Mouse (Mus musculus): Measurements from ENCODE around the gene Fig4. TPM values are rescaled to one million over a fixed set of nuclear protein-coding genes. Genes with fewer than 3 reads are reported as not detected.

Gene Fig4
- polyA plus RNA-seq, 1 experiment from 2014 or later = 10.1 TPM

DNA sequence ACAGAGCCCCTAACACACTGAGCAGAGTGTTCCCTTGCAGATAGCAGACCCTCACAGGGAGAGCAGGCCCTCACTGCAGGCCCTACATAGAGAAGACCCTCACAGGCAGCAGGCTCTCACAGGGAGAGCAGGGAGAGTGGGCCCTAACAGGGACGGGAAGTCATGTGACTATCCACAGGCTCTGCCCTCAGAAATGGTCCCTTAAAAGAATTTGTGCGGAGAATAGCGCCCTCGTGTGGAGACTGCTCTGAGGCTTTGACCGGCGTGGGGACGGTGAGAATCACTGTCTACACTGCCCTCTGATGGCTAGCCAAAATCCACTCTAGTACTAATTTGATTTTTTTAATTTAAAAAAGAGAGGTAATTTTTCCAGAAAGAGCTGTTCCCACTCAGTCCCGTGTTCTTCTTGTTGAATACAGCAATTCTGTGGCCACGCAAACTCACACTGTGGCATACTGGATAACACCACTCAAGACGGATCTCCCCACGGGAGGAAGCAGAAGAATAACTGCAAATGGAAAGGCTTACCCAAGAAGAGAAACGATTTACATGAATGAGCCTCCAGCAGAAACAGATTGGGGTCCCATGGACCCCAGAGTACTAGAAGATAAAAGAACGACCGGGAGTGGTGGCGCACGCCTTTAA, 14.2 kb downstream of the Fig4 start:
- ATAC-seq (ENCODE audit: low FRiP score, low TSS enrichment) (peak; percentile 85), DNase-seq (ENCODE audit: low spot score) (peak; percentile 83)
- Histone ChIP-seq H3K4me2 (replicated peaks; ENCODE audit: low read depth) (no peak overlapping the region), H3K27ac (replicated peaks) (no peak overlapping the region), H3K4me3 (ENCODE audit: low read depth, low read length) (no peak overlapping the region), H3K27me3 (ENCODE audit: control insufficient read depth, insufficient read depth, low read length) (no peaks in the 10 kb centered on the region), H3K36me3 (ENCODE audit: control insufficient read depth, insufficient read depth, low read length) (no peaks in the 10 kb centered on the region; the same call in 1 of the 2 replicates), H3K9me3 (ENCODE audit: control insufficient read depth, low read length) (no peaks in the 10 kb centered on the region), H3K9ac (ENCODE audit: low read length) (no peak overlapping the region), H3K4me1 (replicated peaks; ENCODE audit: control insufficient read depth, insufficient read depth) (no peaks in the 10 kb centered on the region)
- TF ChIP-seq EP300 (optimal IDR thresholded peaks at IDR 0.05) (no peak), CTCF (IDR thresholded peaks at IDR 0.05; ENCODE audit: low read depth) (peak; percentile 95)
- 37% methylated on average over 16 of the region's 16 CpGs for WGBS

DNA sequence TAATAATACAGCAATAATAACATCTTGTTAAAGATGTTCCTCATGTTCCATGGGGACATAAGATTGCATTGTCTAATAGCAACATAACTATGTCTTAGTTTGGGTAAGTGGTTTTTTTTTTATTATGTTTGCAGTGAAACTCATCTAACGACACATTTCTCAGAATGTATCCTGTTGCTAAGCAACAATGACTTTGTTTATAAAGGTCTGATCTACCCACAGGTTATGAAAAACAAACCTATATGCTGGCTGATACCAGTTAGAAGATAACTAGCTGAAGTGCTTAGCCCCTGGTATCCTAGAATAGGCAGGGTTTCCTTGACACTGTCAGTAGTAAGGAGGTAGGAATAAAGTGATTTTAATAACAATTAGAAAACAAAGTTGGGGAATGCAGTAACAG, 15.0 kb downstream of the Fig4 start:
- WGBS = 40% methylated on average over 1 of the region's 1 CpGs
- no peaks in the 10 kb centered on the region for H3K4me1 ChIP-seq (replicated peaks; ENCODE audit: control insufficient read depth, insufficient read depth)
- DNase-seq (ENCODE audit: low spot score) (no peak), ATAC-seq (ENCODE audit: low FRiP score, low TSS enrichment) (no peak)
- no peak overlapping the region for H3K4me2 ChIP-seq (replicated peaks; ENCODE audit: low read depth)
- H3K36me3 ChIP-seq (ENCODE audit: control insufficient read depth, insufficient read depth, low read length) = no peaks in the 10 kb centered on the region; the same call in 1 of the 2 replicates
- no peak overlapping the region for H3K27ac ChIP-seq (replicated peaks)
- TF ChIP-seq EP300 (optimal IDR thresholded peaks at IDR 0.05) (no peak), CTCF (IDR thresholded peaks at IDR 0.05; ENCODE audit: low read depth) (no peak)
- H3K9me3 ChIP-seq (ENCODE audit: control insufficient read depth, low read length) = no peaks in the 10 kb centered on the region
- H3K27me3 ChIP-seq (ENCODE audit: control insufficient read depth, insufficient read depth, low read length) = no peaks in the 10 kb centered on the region
- H3K4me3 ChIP-seq (ENCODE audit: low read depth, low read length) = no peak overlapping the region
- H3K9ac ChIP-seq (ENCODE audit: low read length) = no peak overlapping the region

- Histone ChIP-seq H3K4me1 (replicated peaks; ENCODE audit: control insufficient read depth, insufficient read depth) (no peaks in the 10 kb centered on the region), H3K9me3 (ENCODE audit: control insufficient read depth, low read length) (no peaks in the 10 kb centered on the region), H3K4me3 (ENCODE audit: low read depth, low read length) (no peak overlapping the region), H3K4me2 (replicated peaks; ENCODE audit: low read depth) (no peak overlapping the region), H3K27me3 (ENCODE audit: control insufficient read depth, insufficient read depth, low read length) (no peaks in the 10 kb centered on the region), H3K9ac (ENCODE audit: low read length) (no peak overlapping the region), H3K36me3 (ENCODE audit: control insufficient read depth, insufficient read depth, low read length) (no peaks in the 10 kb centered on the region; the same call in 1 of the 2 replicates), H3K27ac (replicated peaks) (no peak overlapping the region)
- DNase-seq (ENCODE audit: low spot score) = no peak
- ATAC-seq (ENCODE audit: low FRiP score, low TSS enrichment) = no peak
- TF ChIP-seq CTCF (IDR thresholded peaks at IDR 0.05; ENCODE audit: low read depth) = no peak
- TF ChIP-seq EP300 (optimal IDR thresholded peaks at IDR 0.05) = no peak
- 62% methylated on average over 3 of the region's 3 CpGs for WGBS
Observed at GRCm38 (mm10) chr10:41287618-41288017, 15.4 kb downstream of the Fig4 start.

DNA sequence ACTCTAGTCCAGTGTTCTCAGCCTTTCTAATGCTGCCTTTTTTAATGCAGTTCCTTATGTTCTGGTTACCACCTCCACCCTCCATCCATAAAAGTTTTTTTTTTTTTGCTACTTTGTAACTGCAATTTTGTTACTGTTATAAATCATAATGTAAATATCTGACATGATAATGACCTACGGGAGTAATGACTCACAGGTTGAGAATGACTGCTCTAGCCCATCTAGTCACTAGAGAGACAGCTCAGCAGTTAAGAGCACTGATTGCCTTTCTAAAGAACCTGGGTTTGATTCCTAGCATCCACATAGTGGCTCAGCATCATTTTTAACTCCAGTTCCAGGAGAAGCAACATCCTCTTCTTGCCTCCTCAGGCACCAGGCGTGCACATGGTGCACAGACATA, 21.0 kb downstream of the Fig4 start:
- no peaks in the 10 kb centered on the region for H3K4me1 ChIP-seq (replicated peaks; ENCODE audit: control insufficient read depth, insufficient read depth)
- no peak overlapping the region for H3K4me2 ChIP-seq (replicated peaks; ENCODE audit: low read depth)
- H3K9me3 ChIP-seq (ENCODE audit: control insufficient read depth, low read length) = no peaks in the 10 kb centered on the region
- no peaks in the 10 kb centered on the region; the same call in 1 of the 2 replicates for H3K36me3 ChIP-seq (ENCODE audit: control insufficient read depth, insufficient read depth, low read length)
- ATAC-seq (ENCODE audit: low FRiP score, low TSS enrichment) = no peak
- H3K4me3 ChIP-seq (ENCODE audit: low read depth, low read length) = no peak overlapping the region
- no peak for DNase-seq (ENCODE audit: low spot score)
- WGBS = 60% methylated on average over 2 of the region's 2 CpGs
- H3K27ac ChIP-seq (replicated peaks) = no peak overlapping the region
- no peaks in the 10 kb centered on the region for H3K27me3 ChIP-seq (ENCODE audit: control insufficient read depth, insufficient read depth, low read length)
- H3K9ac ChIP-seq (ENCODE audit: low read length) = no peak overlapping the region
- no peak for TF ChIP-seq EP300 (optimal IDR thresholded peaks at IDR 0.05)
- TF ChIP-seq CTCF (IDR thresholded peaks at IDR 0.05; ENCODE audit: low read depth) = no peak

- TF ChIP-seq CTCF (IDR thresholded peaks at IDR 0.05; ENCODE audit: low read depth) = no peak
- TF ChIP-seq EP300 (optimal IDR thresholded peaks at IDR 0.05) = no peak
- Histone ChIP-seq H3K27ac (replicated peaks) (no peak overlapping the region), H3K9me3 (ENCODE audit: control insufficient read depth, low read length) (no peaks in the 10 kb centered on the region), H3K36me3 (ENCODE audit: control insufficient read depth, insufficient read depth, low read length) (no peaks in the 10 kb centered on the region; the same call in 1 of the 2 replicates), H3K9ac (ENCODE audit: low read length) (no peak overlapping the region), H3K4me2 (replicated peaks; ENCODE audit: low read depth) (no peak overlapping the region), H3K27me3 (ENCODE audit: control insufficient read depth, insufficient read depth, low read length) (no peaks in the 10 kb centered on the region), H3K4me3 (ENCODE audit: low read depth, low read length) (no peak overlapping the region), H3K4me1 (replicated peaks; ENCODE audit: control insufficient read depth, insufficient read depth) (no peaks in the 10 kb centered on the region)
- 67% methylated on average over 2 of the region's 2 CpGs for WGBS
- no peak for ATAC-seq (ENCODE audit: low FRiP score, low TSS enrichment)
- no peak for DNase-seq (ENCODE audit: low spot score)
Observed at GRCm38 (mm10) chr10:41280796-41281195, 22.3 kb downstream of the Fig4 start.

DNA sequence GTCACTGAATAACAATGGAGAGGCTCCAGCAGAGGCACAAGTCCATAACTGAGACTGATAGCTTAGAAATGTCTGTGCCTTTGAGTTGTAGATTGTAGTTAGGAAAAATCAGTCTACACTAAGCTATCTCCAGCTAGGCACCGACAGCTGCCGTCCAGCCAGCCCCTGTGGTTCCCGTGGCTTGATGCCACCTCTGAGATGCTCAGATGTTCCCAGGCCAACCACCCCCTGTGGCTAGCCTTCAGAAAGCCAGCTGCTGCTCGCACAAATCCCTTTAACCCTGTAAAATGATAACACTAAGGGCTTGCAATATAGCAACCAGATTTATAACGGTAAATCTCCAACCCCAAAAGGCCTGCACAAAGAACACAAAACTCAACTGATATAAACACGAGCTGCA, 22.9 kb downstream of the Fig4 start:
- WGBS = 58% methylated on average over 6 of the region's 6 CpGs
- no peaks in the 10 kb centered on the region for H3K9me3 ChIP-seq (ENCODE audit: control insufficient read depth, low read length)
- H3K27ac ChIP-seq (replicated peaks) = no peak overlapping the region
- H3K36me3 ChIP-seq (ENCODE audit: control insufficient read depth, insufficient read depth, low read length) = peaks cover under 1% of the 10 kb centered on the region; the same call in 1 of the 2 replicates
- H3K9ac ChIP-seq (ENCODE audit: low read length) = no peak overlapping the region
- H3K4me3 ChIP-seq (ENCODE audit: low read depth, low read length) = no peak overlapping the region
- TF ChIP-seq CTCF (IDR thresholded peaks at IDR 0.05; ENCODE audit: low read depth) (no peak), EP300 (optimal IDR thresholded peaks at IDR 0.05) (no peak)
- no peak for ATAC-seq (ENCODE audit: low FRiP score, low TSS enrichment)
- no peak overlapping the region for H3K4me2 ChIP-seq (replicated peaks; ENCODE audit: low read depth)
- no peaks in the 10 kb centered on the region for H3K27me3 ChIP-seq (ENCODE audit: control insufficient read depth, insufficient read depth, low read length)
- no peak for DNase-seq (ENCODE audit: low spot score)
- H3K4me1 ChIP-seq (replicated peaks; ENCODE audit: control insufficient read depth, insufficient read depth) = no peaks in the 10 kb centered on the region

All from stomach, postnatal 0 days (tissue).